Mouse (Mus musculus) liver, adult 2 months (tissue): Measurements from ENCODE around the gene Dmd.

ENCODE experiments used
- CTCF ChIP-seq: fragments of 200-500 bp; IDR thresholded peaks from 2 replicates; pipeline ENCODE4 v1.5.1; 2011; ENCODE audit warnings: low read depth, low read length, control low read depth
- POLR2A ChIP-seq: fragments of 200-500 bp; IDR thresholded peaks from 2 replicates; pipeline ENCODE4 v1.6.1; 2011; ENCODE audit warnings: low read length, control low read depth; ENCODE audit not compliant: insufficient read depth; ENCODE audit errors: extremely low read depth

DNA sequence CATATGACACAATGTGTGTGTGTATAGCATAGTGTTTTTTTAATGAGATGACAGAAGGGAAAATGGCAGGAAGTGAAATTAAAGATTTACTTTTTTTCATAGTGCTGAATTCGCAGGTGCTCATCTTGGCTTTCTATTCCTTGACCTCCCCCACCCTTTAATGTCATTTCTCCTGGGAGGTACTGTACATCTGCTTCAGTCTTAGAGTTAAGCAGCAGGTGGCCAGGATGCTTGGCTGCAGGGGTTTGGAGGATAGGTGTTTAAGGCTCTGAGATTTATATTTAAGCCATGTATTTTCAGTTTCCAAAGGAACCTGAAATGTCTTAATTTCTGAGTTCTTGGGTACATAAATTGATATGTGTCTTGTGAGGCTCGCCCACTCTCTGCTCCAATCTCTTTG is 2130.5 kb downstream of the Dmd start:
- TF ChIP-seq CTCF (no peak), POLR2A (no peak)
